Mouse (Mus musculus): ENCODE data around the gene Abcc1. TPM values are rescaled to one million over a fixed set of nuclear protein-coding genes. Genes with fewer than 3 reads are reported as not detected.
A peak's percentile ranks its signal among the peaks of the same experiment; 100 is the strongest.

Abcc1 gene
- total RNA-seq, 2 experiments from 2014 or later: 25.2 to 27.0 TPM

DNA sequence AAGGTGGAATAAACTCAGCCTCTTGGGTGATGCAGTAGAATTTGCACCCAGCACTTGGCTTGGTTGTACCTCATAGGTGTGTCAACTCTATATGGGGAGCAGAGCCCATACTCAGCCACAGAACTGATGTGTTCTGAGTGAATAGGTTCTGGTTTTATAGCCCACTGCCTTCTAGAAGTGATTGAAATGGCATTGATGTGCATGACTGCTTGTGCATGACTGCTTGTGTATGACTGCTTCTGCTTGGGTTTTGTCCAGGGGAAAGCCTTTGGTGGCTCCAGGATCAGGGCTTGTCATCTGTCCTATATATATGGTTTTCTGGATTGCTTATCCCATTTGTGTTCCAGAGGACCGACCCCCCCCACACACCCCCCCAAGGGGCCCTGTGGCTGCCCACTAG is 74.2 kb downstream of the Abcc1 start:
- intact Hi-C loops (cut with DNase I): no loop called here
- no peak for DNase-seq

- intact Hi-C loops (cut with DNase I): no loop called here
These were observed 76.2 kb downstream of the Abcc1 start for GRCm38 (mm10) chr16:14437446-14437982.

DNA sequence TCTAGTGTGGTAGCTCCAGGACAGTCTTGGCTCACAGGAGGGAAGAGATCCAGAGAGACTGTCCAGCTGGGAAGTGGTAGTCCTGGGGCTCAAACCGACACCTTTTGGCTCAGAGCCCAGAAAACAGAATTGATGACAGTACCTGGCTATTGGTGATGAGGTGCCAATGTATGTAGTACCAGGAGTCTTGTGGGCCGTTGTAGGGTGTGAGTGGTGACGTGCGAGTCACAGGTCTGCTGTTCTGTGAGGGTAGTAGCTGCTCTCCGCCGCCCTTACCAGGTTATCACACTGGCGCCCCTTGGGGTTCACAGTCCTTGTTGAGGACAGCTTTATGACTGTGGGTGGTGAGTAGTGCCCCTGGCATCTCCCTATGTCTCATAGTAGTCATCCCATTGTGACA is 77.2 kb downstream of the Abcc1 start:
- DNase-seq: no peak
- intact Hi-C loops (cut with DNase I): no loop called here

More at GRCm38 (mm10) chr16:14437446-14437982, 76.2 kb downstream of the Abcc1 start:
- no peak for DNase-seq

GRCm38 (mm10) chr16:14439081-14439480 is 77.7 kb downstream of the Abcc1 start:
- no peak for DNase-seq
- intact Hi-C loops (cut with DNase I): no loop called here

DNA sequence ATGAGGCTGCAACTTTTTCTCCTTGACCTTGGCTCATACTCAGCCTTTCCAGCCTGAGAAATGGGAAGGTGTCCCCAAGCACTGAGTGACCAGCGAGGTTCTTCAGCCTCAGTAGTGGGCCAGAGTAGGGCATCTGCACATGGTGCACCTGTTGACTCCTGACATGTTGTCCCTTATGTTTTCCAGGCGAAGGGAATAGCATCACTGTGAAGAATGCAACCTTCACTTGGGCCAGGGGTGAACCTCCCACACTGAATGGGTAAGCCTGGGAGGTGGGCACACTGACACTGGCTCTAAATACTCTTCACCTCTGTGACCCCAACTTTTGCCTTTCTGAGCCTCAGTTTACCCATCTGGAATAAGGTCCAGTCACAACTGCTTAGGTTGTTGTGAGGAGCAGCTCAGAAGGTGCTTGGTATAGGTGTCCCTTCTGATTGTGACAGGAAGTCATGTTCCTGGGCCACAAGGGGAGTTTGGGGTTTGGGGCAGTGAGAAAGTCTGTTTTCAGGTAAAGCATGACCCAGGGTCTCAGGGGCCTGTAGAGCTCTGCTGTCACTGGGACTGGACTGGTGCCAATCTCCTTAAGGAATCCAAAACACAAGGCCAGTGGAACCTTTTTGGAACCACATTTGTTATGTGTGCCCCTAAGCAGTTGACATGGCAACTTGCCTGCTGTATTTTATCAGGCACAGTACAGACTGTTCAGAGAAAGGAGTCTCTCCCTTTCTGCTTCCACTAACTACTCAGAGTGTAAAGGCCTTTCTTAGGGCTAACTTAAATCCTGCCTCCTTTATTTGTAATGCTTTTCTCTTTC is 78.7 kb downstream of the Abcc1 start:
- DNase-seq: no peak

GRCm38 (mm10) chr16:14444059-14444855 is 82.9 kb downstream of the Abcc1 start:
- DNase-seq: peak in 1 of 2 experiments; percentile 41
- intact Hi-C loops (cut with DNase I): no loop called here

More for the DNA sequence above, 78.7 kb downstream of the Abcc1 start:
- intact Hi-C loops (cut with DNase I): no loop called here

DNA sequence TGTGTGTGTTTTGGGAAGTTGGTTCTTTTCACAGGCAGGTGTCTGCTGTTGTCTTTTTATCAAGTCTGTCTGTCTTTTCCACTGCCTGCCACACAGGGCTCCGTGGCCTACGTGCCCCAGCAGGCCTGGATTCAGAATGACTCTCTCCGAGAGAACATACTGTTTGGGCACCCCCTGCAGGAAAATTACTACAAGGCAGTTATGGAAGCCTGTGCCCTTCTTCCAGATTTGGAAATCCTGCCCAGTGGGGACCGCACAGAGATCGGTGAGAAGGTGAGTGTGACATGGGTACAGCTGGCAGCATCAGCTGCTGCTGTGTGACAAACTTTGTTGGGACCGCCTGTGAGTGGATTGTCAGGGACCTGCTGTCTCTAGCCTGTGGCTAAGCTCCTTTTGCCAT is 83.8 kb downstream of the Abcc1 start:
- intact Hi-C loops (cut with DNase I): loop anchor here (5.0 kb wide), 2 partner anchors 133 to 208 kb away; no protein-coding TSS in a partner anchor
- peak; percentile 18 to 29 for DNase-seq

- no peak for DNase-seq
- intact Hi-C loops (cut with DNase I): loop anchor here (5.0 kb wide), 2 partner anchors 135 to 210 kb away; no protein-coding TSS in a partner anchor
These were observed 86.0 kb downstream of the Abcc1 start for GRCm38 (mm10) chr16:14447366-14447765.

DNA sequence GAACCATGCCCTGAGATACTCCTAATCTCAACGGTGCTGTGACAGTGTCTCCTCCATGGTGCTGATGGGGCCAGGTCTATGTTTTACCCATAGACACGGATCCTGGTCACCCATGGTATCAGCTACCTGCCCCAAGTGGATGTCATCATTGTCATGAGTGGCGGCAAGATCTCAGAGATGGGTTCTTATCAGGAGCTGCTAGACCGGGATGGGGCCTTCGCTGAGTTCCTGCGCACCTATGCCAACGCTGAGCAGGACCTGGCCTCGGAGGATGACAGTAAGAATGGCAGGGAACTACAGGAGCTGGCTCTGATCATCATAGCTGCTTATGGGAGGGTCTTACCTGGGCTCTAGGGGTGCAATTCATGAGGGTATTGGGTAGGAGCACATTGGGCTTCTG is 86.9 kb downstream of the Abcc1 start:
- no peak for DNase-seq

DNA sequence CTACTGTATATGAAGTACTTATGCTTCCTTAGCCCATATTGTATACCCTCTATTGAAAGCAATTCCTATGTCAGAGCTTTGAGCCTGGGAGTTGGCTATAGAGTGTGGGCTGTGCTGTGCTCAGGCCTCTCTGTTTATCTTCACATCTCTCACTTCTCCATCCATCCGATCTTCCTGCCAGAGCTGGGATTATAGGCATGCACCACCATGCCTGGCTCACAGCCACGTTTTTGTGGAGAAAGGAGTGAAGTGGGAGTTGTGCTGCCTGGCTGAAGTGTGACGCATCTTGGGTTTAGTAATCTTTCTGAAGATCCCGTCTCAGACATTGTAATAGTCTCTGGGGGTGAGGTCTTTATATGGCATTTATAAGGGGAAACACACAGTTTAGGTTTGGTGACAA is 88.5 kb downstream of the Abcc1 start:
- intact Hi-C loops (cut with DNase I): loop anchor here (5.0 kb wide), 2 partner anchors 138 to 213 kb away; no protein-coding TSS in a partner anchor
- no peak for DNase-seq

More for the DNA sequence above, 86.9 kb downstream of the Abcc1 start:
- intact Hi-C loops (cut with DNase I): loop anchor here (5.0 kb wide), 2 partner anchors 136 to 211 kb away; no protein-coding TSS in a partner anchor

- intact Hi-C loops (cut with DNase I): no loop called here
- no peak for DNase-seq
These were observed 90.2 kb downstream of the Abcc1 start for GRCm38 (mm10) chr16:14451374-14452046.

- intact Hi-C loops (cut with DNase I): no loop called here
- DNase-seq: no peak
These were observed 101.2 kb downstream of the Abcc1 start for GRCm38 (mm10) chr16:14462535-14462934.

DNA sequence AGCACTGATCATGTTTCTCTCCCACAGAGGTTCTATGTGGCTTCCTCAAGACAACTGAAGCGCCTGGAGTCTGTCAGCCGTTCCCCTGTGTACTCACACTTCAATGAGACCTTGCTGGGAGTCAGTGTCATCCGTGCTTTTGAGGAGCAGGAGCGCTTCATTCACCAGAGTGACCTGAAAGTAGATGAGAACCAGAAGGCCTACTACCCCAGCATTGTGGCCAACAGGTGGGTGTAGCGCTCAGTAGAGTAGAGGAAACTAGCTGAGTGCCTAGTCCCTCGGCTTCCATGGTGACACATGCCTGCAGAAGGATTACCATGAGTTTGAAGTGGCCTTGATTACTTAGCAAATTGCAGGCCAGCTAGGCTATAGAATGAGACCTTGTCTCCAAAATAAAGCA is 103.7 kb downstream of the Abcc1 start:
- no peak for DNase-seq
- intact Hi-C loops (cut with DNase I): no loop called here

DNA sequence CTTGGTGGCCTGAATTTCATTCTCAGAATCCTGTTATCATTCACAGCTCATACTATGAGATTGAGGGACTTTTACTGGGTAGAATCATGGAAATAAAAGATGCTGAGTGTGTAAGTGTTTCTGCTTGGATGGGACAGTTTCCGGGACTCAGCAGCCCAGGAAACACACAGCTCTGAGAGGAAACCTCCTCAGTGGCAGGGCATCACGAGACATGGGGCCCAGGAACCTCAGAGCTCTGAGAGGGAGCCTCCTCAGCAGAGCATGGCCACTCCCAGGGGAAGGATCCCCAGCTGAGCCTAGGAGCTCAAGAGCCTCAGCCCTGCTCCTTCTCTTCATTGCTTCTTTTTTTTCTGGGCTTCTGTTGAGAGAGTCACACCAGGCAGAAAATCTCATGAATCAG is 107.0 kb downstream of the Abcc1 start:
- intact Hi-C loops (cut with DNase I): no loop called here
- DNase-seq: no peak

DNA sequence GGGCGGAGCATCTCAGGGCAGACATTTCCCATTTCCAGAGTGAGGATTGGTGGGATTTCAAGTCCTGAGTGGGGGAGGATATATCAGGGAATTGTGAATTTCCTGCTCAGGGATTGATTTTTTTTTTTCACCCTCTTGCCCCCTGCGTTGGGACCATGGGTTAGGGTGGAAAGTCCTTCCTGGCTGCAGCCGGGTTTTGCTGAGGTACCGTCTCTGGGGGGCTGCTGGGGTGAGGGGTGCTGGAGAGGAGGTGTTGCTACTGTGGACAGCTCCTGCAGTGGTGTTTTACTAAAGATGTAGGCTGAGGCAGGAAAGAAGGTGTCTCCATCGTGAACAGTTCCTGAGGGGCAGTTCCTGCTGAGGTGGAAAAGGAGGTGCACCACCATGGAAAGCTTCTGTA is 107.5 kb downstream of the Abcc1 start:
- intact Hi-C loops (cut with DNase I): no loop called here
- no peak for DNase-seq

GRCm38 (mm10) chr16:14472171-14472570 is 110.8 kb downstream of the Abcc1 start:
- intact Hi-C loops (cut with DNase I): no loop called here
- DNase-seq: no peak

DNA sequence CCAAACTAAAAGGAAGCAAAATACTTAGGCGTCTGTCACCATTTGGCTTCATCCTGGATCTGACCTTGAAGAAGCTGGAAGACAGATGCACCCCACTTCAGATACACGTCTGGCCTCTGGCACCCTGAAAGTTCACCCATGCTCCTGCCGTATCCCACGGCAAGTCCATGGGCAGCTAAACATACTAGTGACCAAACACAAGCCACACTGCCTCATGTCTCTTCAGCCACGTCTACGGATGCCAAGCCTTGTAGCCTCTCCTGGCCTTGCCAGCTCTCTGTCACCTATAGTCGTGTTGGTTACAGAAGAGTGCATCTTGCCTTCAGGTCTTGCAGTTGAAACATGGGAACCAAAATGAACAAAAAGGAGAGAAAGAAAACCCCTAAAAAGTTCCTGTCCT is 112.3 kb downstream of the Abcc1 start:
- intact Hi-C loops (cut with DNase I): no loop called here
- no peak for DNase-seq

DNA sequence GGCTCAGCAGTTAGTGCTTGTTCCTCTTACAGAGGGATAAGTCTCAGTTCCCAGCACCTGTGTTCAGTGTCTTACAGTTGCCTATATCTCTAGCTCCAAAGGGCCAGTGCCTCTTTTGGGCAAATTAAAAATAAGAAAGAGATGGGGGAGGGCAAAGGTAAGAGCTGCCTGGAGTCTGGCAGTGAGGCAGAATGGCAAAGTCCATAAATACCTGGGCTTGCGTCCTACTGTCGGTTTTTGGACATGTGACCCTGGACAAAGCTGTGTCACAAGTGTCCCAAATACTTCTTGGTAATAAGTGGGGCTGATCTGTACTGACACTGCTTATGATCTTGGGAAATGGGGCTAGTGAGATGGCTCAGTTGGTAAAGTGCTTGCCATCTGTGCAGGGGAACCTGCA is 113.6 kb downstream of the Abcc1 start:
- DNase-seq: no peak
- intact Hi-C loops (cut with DNase I): no loop called here

DNA sequence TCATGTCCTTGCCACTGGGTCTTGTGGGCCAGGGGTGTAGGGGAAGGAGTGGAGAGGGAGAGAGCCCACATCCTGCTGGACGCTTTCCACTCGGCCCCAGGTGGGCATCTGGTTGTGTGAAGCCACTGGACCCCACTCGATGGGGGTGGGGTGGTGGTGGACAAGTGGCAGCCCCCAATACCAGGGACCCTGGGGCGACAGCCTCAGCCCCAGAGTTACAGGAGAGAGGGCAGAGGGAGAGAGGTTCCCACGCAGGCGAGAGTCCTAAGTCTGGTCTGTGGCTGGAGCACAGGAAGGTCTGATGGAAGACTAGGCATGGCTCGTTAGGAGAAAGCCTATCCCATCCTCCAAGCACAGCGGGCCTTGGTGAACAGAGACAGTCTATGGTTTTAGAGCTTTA is 114.7 kb downstream of the Abcc1 start:
- intact Hi-C loops (cut with DNase I): no loop called here
- DNase-seq: no peak

DNA sequence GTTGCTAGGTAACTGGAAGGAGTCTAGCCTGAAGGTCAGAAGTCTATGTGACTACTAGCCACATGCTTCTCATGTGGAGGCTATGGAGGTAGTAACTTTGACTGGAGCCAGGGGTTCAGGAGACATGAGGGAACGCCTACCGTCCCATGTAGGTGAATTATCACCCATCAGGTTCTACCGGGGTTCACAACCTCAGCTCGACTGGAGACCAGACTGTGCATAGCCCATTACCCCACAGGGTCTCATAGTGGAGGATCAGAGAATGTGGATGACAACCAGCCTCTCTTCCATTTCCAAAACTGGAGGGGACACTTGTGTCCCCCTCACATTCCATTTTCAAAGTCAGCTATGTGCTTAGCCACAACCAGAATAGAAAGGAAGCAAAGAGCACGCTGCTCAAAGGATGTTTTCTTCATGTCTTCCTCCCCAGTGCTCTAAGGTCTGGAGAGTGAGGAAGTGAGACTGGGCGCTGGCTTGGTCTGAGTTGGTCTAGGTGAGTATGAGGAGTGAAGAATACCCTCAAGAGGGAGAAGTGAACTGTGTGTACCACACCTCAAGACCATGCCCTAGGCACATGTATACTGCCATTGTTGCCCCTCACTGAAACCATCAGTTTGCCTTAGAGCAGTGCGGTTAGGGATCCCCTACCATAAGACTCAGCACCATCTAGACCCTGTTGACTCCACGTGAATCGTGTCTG is 115.5 kb downstream of the Abcc1 start:
- DNase-seq: no peak
- intact Hi-C loops (cut with DNase I): no loop called here

All from heart, postnatal 14 days (tissue).